Mouse (Mus musculus) neural tube, embryonic 11.5 days (tissue): ENCODE measurements at regions not wholly inside any gene's neighbourhood (a gene's known extent, or its start where the extent isn't known, plus 50 kb on each side); places are given as distances from the start of the nearest gene placed in this dataset.

ENCODE experiments used
- ATAC-seq: fragments of 200-750 bp; cut with Nextera tagmentation; 2 replicates; pipeline ENCODE4 v1.8.0; 2017; ENCODE audit warnings: moderate number of reproducible peaks, mild to moderate bottlenecking, moderate TSS enrichment, moderate library complexity; ENCODE audit not compliant: insufficient read depth, low FRiP score, low TSS enrichment
- DNase-seq: peaks from one replicate; pipeline ENCODE4 v3.0.0-alpha.2; 2015; ENCODE audit warnings: low spot score
- H3K27ac ChIP-seq: fragments of 300-500 bp; sonication (generic); 2 replicates; pipeline ENCODE4 v1.5.1; 2014; ENCODE audit warnings: low read depth, mild to moderate bottlenecking, low read length
- H3K27me3 ChIP-seq: fragments of 300-500 bp; sonication (generic); 2 replicates; pipeline ENCODE4 v1.6.1; 2014; ENCODE audit warnings: mild to moderate bottlenecking, low read length, mixed read lengths; ENCODE audit not compliant: control insufficient read depth, insufficient read depth
- H3K36me3 ChIP-seq: fragments of 300-500 bp; sonication (generic); 2 replicates; pipeline ENCODE4 v1.6.1; 2014; ENCODE audit warnings: mild to moderate bottlenecking, low read length, moderate library complexity, mixed read lengths; ENCODE audit not compliant: control insufficient read depth, insufficient read depth
- H3K4me1 ChIP-seq: fragments of 300-500 bp; sonication (generic); 2 replicates; pipeline ENCODE4 v1.6.1; 2014; ENCODE audit warnings: low read length, mixed read lengths; ENCODE audit not compliant: control insufficient read depth, insufficient read depth
- H3K4me2 ChIP-seq: fragments of 300-500 bp; sonication (generic); 2 replicates; pipeline ENCODE4 v1.6.1; 2014; ENCODE audit warnings: low read depth, mild to moderate bottlenecking, moderate library complexity
- H3K4me3 ChIP-seq: fragments of 300-500 bp; sonication (generic); 2 replicates; pipeline ENCODE4 v1.5.1; 2014; ENCODE audit warnings: low read depth, low read length
- H3K9ac ChIP-seq: fragments of 300-500 bp; sonication (generic); 2 replicates; pipeline ENCODE4 v1.6.1; 2014; ENCODE audit warnings: mild to moderate bottlenecking, low read length
- H3K9me3 ChIP-seq: fragments of 300-500 bp; sonication (generic); 2 replicates; pipeline ENCODE4 v1.6.1; 2016; ENCODE audit warnings: low read length; ENCODE audit not compliant: control insufficient read depth
- WGBS: fragments of 180-500 bp; shearing (Covaris S2); extraction: QIAGEN DNeasy Blood & Tissue Kit; methylation state at CpG from one replicate; pipeline ENCODE4 v1.1.7; 2014; 5-methylcytosine and 5-hydroxymethylcytosine counted together

DNA sequence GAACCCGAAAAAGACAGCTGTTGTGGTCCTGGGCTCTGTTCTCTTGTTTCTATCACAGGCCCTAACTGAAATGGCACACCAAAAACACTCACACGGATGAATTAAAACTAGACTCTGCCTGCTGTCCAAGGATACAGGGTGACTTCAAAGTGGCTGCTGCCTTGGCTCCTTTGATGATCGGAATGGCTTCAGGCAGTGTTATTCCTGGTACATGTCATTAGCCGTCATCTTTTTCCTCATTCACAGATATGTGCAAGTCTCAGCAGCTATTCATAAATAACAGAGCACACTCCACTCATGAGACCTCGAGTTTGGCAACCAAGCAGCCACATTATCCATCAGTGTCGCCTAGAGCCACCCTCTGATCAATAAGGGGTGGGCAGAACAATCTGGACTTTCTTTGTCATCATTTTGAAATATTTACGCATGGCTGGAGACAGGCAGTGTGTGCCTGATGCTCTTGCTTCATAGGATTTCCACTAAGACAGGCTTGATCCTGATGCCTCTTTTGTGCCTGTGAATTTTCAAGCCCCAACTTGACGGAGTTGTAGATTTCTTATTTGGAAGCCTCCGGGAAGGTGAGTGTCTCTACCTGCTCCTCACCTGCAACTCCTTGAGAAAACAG lies 182.1 kb downstream of the Fndc1 start:
- Histone ChIP-seq H3K4me3 (no peak overlapping the region), H3K9me3 (no peaks in the 10 kb centered on the region), H3K4me1 (peaks cover 7% of the 10 kb centered on the region; the same call in 1 of the 2 replicates), H3K9ac (no peak overlapping the region), H3K27me3 (no peaks in the 10 kb centered on the region), H3K36me3 (no peaks in the 10 kb centered on the region), H3K4me2 (no peak overlapping the region), H3K27ac (no peak overlapping the region)
- ATAC-seq: no peak
- DNase-seq: no peak
- 69% methylated on average over 9 of the region's 9 CpGs for WGBS

DNA sequence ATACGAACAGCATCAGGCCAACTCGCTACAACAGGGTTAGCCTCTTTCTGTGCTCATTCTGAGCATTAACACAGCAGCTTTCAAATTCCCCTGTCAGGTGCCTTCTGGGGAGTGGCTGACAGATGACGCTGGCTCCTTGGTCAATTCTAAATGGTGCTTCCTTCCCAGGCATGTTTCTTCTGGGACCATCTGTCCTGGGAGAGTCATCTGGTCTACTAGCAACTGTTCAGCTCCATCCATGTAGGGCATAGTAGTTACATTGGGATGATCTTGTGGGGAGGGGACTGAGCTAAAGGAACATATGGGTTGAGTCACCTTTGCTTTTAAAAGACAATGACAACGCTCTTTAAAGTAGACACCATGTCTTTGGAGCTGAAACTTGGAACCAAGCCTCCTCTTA lies 183.5 kb downstream of the Fndc1 start:
- Histone ChIP-seq H3K27ac (no peak overlapping the region), H3K36me3 (no peaks in the 10 kb centered on the region), H3K9me3 (no peaks in the 10 kb centered on the region), H3K4me1 (peaks cover 7% of the 10 kb centered on the region; the same call in 1 of the 2 replicates), H3K4me3 (no peak overlapping the region), H3K27me3 (no peaks in the 10 kb centered on the region), H3K4me2 (no peak overlapping the region), H3K9ac (no peak overlapping the region)
- DNase-seq (no peak), ATAC-seq (no peak)
- 90% methylated on average over 4 of the region's 4 CpGs for WGBS

DNA sequence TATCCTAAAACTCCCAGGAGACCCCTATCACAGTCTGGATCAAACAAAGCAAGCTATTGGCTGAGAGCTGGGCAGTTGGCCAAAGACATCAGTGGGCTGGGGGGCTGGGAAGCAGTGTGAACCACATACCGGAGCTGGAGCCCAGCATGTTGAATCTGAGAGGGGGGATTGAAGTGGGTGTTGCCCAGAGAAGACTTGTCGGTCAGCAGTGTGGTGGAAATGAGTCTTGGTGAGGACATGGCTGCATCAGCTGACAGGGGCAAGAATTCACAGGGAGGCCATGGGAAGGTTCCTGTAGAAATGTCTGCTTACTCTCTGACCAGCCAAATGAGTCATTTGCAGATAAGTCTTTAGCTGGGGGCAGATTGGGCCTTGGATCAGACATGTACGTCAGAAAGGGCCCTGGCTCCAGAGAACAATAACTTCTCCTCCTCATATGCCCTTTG lies 184.6 kb downstream of the Fndc1 start:
- Histone ChIP-seq H3K27me3 (no peaks in the 10 kb centered on the region), H3K4me2 (no peak overlapping the region), H3K9ac (no peak overlapping the region), H3K4me3 (no peak overlapping the region), H3K9me3 (no peaks in the 10 kb centered on the region), H3K36me3 (no peaks in the 10 kb centered on the region), H3K4me1 (peaks cover 7% of the 10 kb centered on the region; the same call in 1 of the 2 replicates), H3K27ac (no peak overlapping the region)
- DNase-seq (peak; percentile 48), ATAC-seq (no peak)
- 50% methylated on average over 3 of the region's 3 CpGs for WGBS

DNA sequence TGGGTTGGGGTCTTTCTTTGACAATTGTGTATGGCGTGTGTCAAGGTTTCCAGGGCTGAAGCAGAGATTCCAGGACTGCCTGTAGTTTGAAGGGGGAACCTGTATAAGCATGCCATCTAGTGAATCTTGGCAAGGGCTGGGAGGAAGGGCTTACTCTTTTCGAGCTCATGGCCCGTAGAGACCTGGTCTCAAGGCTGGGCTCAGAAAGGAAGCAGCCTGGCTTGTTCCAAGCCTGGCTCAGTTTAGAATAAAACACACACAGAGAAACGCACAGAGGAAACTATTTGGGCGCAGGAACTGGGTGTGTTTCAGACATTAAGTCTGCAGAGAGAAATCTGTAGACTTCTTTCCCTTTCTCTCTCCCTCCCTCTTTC lies 192.8 kb downstream of the Fndc1 start:
- Histone ChIP-seq H3K27me3 (no peaks in the 10 kb centered on the region), H3K9ac (no peak overlapping the region), H3K27ac (no peak overlapping the region), H3K9me3 (no peaks in the 10 kb centered on the region), H3K4me1 (no peaks in the 10 kb centered on the region), H3K36me3 (no peaks in the 10 kb centered on the region), H3K4me2 (no peak overlapping the region), H3K4me3 (no peak overlapping the region)
- DNase-seq: no peak
- ATAC-seq: no peak
- WGBS: 82% methylated on average over 5 of the region's 5 CpGs

DNA sequence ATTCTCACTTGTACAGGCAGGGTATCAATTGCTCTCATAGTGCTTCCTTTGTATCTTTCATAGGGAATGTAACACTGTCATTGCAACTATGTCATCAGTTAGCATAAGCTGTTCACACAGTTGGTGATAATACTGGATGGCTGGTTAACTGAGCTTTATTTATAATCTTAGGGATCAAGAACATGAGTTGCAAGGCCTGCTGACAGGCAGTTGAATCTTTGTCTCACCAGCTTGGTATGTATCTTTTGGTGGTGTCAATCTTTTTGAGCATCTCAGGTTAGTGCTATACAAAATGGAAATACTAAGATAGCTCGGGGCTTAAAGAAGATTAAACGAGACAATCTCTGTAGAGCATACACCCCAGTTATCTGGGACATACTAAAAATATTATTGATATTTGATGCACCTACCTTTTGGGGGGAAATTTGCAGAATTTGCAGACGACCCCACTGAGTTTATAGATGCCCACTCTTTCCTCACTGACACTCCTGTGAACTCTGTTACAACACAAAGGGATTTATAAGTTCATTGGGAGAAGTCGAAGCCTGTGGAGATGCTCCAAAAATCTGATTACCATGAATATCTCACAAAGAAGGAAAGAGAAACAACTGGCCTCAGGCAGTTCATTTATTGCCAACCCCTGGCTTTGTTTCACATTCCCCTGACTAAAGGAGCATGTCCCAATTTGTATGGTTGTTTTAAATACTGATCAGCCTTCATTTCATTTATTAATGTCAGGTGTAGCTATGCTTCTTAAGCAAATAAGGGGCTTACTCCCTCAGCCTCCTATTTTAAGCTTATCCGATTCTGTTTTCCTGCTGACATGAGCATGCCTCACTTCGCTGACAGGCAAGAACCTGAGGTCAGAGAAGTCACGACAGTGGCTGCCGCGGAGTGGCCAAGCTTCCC lies 193.5 kb downstream of the Fndc1 start:
- Histone ChIP-seq H3K4me3 (no peak overlapping the region), H3K9me3 (no peaks in the 10 kb centered on the region), H3K27ac (no peak overlapping the region), H3K4me1 (no peaks in the 10 kb centered on the region), H3K36me3 (no peaks in the 10 kb centered on the region), H3K27me3 (no peaks in the 10 kb centered on the region), H3K4me2 (no peak overlapping the region), H3K9ac (no peak overlapping the region)
- WGBS: 74% methylated on average over 9 of the region's 9 CpGs
- ATAC-seq (no peak), DNase-seq (no peak)

DNA sequence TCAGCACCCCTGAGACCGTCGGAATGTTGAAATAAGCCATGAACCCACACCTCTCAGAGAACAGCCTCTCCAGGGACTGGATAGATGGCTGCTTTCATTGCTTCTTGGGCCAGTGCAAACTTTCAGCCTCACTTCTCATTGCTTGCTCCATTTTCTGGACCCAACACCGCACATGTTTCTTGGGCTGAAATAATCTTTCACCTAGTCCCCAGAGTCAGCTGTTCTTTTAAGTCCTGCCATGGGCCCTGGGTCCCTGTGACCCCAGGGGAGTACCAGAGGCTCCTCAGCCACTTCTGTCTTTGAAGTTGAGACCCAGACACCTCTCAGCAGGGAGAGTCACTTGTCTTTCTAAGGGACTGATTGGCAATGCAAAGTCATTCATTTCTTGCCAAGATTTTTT lies 201.4 kb downstream of the Fndc1 start:
- Histone ChIP-seq H3K27me3 (no peaks in the 10 kb centered on the region), H3K27ac (no peak overlapping the region), H3K4me3 (no peak overlapping the region), H3K9ac (no peak overlapping the region), H3K4me1 (no peaks in the 10 kb centered on the region), H3K4me2 (no peak overlapping the region), H3K36me3 (no peaks in the 10 kb centered on the region), H3K9me3 (no peaks in the 10 kb centered on the region)
- DNase-seq (no peak), ATAC-seq (no peak)
- WGBS: 75% methylated on average over 3 of the region's 3 CpGs

DNA sequence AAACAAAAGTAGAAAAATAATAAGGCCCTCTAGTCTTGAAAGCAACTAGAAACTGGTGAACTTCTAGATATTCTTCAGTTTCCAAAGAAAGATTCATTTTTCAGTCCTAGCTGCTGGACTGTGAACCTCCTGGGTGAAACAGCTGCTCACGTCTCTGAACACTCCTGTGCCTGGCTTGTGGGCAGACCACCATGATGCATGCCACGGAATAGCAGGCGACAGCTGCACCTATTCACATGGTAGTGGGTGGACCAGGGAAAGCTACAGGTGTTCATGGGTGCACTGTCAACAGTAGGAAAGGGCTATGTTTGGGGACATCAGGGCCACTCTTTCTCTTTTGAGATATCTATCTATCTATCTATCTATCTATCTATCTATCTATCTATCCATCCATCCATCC lies 203.7 kb downstream of the Fndc1 start:
- Histone ChIP-seq H3K27me3 (no peaks in the 10 kb centered on the region), H3K4me2 (no peak overlapping the region), H3K9ac (no peak overlapping the region), H3K4me3 (no peak overlapping the region), H3K9me3 (no peaks in the 10 kb centered on the region), H3K4me1 (no peaks in the 10 kb centered on the region), H3K27ac (no peak overlapping the region), H3K36me3 (no peaks in the 10 kb centered on the region)
- no peak for DNase-seq
- ATAC-seq: no peak
- WGBS: 80% methylated on average over 3 of the region's 3 CpGs

DNA sequence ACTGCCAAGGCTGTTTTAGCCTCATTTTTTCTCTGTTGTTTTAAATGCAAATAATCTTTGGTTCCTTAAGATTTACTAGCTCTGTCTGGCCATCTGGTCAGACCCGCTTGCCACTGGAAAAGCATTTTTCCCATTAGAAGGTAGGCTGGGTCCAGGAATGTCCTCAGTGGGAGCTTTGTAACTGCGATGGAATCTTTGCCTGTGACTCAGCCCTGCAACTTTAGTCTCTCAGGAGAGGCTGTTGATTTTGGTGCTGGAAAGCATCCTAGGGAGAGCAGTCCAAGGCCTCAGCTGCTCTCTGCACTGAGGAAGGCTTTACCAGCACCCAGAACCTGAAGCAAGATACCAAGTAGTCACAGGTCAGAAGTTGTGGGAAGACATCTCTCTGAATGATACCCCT lies 205.8 kb downstream of the Fndc1 start:
- ATAC-seq: no peak
- no peaks in the 10 kb centered on the region for H3K27me3 ChIP-seq
- no peak overlapping the region for H3K27ac ChIP-seq
- DNase-seq: no peak
- no peaks in the 10 kb centered on the region for H3K4me1 ChIP-seq
- H3K9me3 ChIP-seq: no peaks in the 10 kb centered on the region
- H3K4me2 ChIP-seq: no peak overlapping the region
- H3K36me3 ChIP-seq: no peaks in the 10 kb centered on the region
- WGBS: 77% methylated on average over 2 of the region's 2 CpGs
- H3K4me3 ChIP-seq: no peak overlapping the region
- no peak overlapping the region for H3K9ac ChIP-seq

DNA sequence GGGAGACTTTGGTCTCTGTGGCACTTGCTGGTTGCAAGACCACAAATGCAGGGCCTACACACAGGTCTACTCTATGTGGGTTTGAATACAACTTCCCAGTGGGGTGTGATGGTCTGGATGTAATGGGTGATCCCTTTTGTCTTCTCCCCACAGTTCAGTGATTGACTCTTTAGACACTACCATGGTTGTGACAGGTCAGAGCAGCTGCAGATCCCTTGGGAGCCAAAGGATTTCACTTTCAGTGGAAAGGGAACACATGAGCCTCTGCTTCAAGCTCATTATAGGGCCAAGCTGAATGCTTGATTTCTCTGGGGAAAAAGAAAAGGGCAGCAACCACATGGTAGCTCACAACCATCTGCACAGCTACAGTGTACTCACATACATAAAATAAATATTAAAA lies 206.9 kb downstream of the Fndc1 start:
- Histone ChIP-seq H3K36me3 (no peaks in the 10 kb centered on the region), H3K27ac (no peak overlapping the region), H3K9me3 (no peaks in the 10 kb centered on the region), H3K4me3 (no peak overlapping the region), H3K9ac (no peak overlapping the region), H3K27me3 (no peaks in the 10 kb centered on the region), H3K4me1 (no peaks in the 10 kb centered on the region), H3K4me2 (no peak overlapping the region)
- no peak for ATAC-seq
- no peak for DNase-seq
